Mouse (Mus musculus): ENCODE data around the gene Gp1bb. TPM values are rescaled to one million over a fixed set of nuclear protein-coding genes. Genes with fewer than 3 reads are reported as not detected.
A peak's percentile ranks its signal among the peaks of the same experiment; 100 is the strongest.

Gene Gp1bb
- polyA plus RNA-seq, 1 experiment from 2014 or later = 3.8 TPM

GRCm38 (mm10) chr16:18596255-18596654 lies 25.9 kb downstream of the Gp1bb start:
- no peaks in the 10 kb centered on the region for H3K9me3 ChIP-seq (replicated peaks)
- no peak overlapping the region for H3K9ac ChIP-seq
- no peak overlapping the region for H3K4me3 ChIP-seq
- no peak overlapping the region for H3K4me2 ChIP-seq
- ATAC-seq (replicated peaks; ENCODE audit: insufficient number of reproducible peaks, insufficient read depth, low FRiP score, low read depth) = no peak
- H3K27me3 ChIP-seq = peaks cover 54% of the 10 kb centered on the region
- H3K27ac ChIP-seq = no peak overlapping the region
- peaks cover 7% of the 10 kb centered on the region for H3K4me1 ChIP-seq (replicated peaks)
- WGBS = 48% methylated on average over 5 of the region's 5 CpGs
- no peaks in the 10 kb centered on the region for H3K36me3 ChIP-seq

DNA sequence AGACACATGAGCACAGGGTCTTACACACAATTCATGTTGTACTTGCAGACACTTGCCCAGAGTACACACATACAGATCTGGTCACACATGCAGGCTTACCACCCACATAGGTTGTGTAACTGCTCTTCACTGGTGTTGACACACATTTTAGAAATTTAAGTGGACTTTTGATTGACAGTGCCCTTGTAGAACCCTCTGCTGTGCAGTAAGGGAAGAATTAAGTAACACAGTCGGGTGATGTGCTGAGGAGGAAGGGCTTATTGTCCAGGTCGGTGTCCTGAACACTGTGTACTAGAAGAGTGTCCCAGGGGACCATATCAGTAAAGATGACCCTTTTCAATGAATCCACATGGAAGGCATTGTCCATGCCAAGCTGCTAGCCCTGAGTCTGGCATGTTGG lies 28.3 kb downstream of the Gp1bb start:
- Histone ChIP-seq H3K9ac (no peak overlapping the region), H3K27me3 (peaks cover 78% of the 10 kb centered on the region), H3K36me3 (no peaks in the 10 kb centered on the region), H3K4me2 (no peak overlapping the region), H3K4me1 (replicated peaks) (peaks cover 21% of the 10 kb centered on the region), H3K9me3 (replicated peaks) (no peaks in the 10 kb centered on the region), H3K27ac (no peak overlapping the region), H3K4me3 (no peak overlapping the region)
- WGBS = 69% methylated on average over 2 of the region's 2 CpGs
- ATAC-seq (replicated peaks; ENCODE audit: insufficient number of reproducible peaks, insufficient read depth, low FRiP score, low read depth) = no peak

DNA sequence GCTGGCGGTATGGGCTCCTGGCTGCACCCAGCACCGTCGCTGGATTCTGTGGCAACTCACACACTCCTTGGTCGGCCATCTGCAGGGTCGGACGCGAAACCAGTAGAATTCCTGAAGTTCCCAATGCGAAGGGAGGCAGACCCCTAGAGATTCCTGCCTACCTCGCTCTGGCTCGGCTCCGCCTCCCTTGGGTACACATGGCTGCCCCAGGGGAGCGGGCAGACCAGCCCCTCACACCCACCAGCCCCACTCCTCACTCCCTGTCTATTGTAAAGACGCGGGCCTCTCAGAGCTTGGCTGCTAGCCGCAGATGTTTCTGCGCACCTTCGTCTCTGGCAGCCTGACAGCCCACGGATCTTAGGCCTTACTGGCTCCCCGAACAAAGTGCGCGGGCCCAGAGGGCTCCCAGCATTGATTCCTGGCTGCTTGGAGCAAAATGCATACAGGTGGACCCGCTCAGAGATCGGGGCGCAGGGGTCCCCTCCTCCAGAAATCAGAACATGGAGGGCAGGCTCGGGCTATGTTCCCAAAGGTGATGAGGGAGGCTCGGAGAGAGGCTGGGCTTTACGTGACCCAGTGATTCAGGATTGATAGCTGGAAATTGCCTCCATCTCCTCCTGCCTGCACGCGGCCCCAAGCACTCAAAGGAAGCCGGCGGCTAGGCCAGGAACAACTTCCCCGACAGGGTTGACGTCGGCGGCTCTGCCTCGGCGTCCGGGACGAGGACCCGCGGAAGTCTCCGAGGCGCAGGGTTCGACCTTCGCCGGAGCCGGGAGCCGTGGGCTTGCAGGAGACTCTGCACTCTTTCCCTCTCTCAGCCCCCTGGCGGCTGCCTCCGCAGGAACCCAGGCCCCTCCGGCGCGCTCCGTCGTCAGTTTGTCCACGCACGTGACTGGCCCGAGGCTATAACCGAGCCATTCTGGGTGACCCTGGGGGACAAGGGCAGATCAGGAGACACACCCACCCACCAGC lies 30.9 kb downstream of the Gp1bb start:
- Histone ChIP-seq H3K27ac (no peak overlapping the region), H3K9me3 (replicated peaks) (no peaks in the 10 kb centered on the region), H3K36me3 (no peaks in the 10 kb centered on the region), H3K4me3 (peak overlapping the region; percentile 35), H3K9ac (0 out of 2 replicates have a peak overlapping the region, but pooled peaks have one; percentile 12), H3K4me2 (peak overlapping the region; percentile 57), H3K4me1 (replicated peaks) (peaks cover 44% of the 10 kb centered on the region), H3K27me3 (peaks cover 92% of the 10 kb centered on the region)
- no peak for ATAC-seq (replicated peaks; ENCODE audit: insufficient number of reproducible peaks, insufficient read depth, low FRiP score, low read depth)
- 3% methylated on average over 59 of the region's 59 CpGs for WGBS

DNA sequence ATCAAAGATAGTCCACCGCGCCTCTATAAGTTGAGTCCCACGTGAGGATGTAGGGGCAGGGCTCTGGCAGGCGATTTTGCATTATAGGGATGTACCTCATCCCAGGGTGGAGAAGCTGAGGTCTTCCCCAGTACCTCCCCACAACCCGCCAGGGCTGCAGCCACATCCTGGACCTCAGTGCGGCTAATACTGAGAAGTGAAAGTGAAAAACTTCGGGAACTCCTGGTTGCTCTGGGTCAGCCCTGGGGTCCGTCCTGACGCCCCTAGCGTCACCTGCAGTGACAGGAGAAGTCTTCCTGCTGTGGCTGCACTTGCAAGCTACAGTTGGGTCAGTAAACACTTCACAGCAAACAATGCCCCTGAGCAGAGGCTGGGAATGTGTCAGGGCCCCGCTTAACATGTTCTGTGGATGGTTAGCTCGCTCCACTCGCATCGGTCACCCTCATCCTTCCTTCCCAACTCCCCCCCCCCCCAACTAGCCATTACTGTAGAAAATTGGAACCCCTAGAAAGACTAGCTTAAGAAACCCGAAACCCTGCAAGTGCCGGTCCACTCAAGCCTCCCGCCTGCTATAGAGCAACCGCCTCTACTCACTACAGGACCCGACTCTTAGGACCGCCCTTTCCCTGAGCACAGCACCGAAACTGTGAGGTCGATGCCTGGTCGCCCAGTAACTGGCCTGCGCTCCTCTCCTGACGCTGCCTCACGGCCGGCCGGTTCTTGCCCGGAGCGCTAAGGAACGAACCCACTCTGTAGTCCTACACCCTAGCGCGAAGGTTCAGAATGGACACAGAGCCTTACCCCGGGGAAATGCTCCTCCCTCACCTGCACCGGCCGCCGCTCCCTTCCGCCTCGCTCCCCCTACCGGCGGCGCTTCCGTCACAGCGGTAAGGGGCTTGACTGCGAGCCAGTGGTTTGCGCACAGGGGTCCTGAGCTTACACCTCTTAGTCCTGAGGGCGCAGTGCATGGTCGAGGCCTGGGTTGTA lies 32.1 kb downstream of the Gp1bb start, which contains the start of gene Tbx1:
Gene Tbx1 (minus strand): TSS at position 868 of the 987 bp plus-strand sequence.
- H3K27ac ChIP-seq = no peak within 1 kb of the TSS
- no peak for ATAC-seq (replicated peaks; ENCODE audit: insufficient number of reproducible peaks, insufficient read depth, low FRiP score, low read depth)
- H3K4me1 ChIP-seq (replicated peaks) = peaks cover 53% of the 10 kb centered on the region

GRCm38 (mm10) chr16:18589080-18589621 lies 33.1 kb downstream of the Gp1bb start:
- Histone ChIP-seq H3K27ac (no peak overlapping the region), H3K4me3 (no peak overlapping the region)
- 61% methylated on average over 9 of the region's 9 CpGs for WGBS

More for the DNA sequence above, 32.1 kb downstream of the Gp1bb start, which contains the start of gene Tbx1:
- H3K4me3 ChIP-seq = peak within 1 kb of the TSS; percentile 41
- 6% methylated on average over 48 of the region's 48 CpGs for WGBS
- H3K36me3 ChIP-seq = no peaks in the 10 kb centered on the region
- peaks cover 94% of the 10 kb centered on the region for H3K27me3 ChIP-seq
- H3K9ac ChIP-seq = 0 out of 2 replicates have a peak within 1 kb of the TSS, but pooled peaks have one; percentile 12
- H3K4me2 ChIP-seq = peak within 1 kb of the TSS; percentile 64
- H3K9me3 ChIP-seq (replicated peaks) = no peaks in the 10 kb centered on the region

GRCm38 (mm10) chr16:18588738-18589055 lies 33.5 kb downstream of the Gp1bb start:
- Histone ChIP-seq H3K9ac (no peak overlapping the region), H3K4me2 (peak overlapping the region; percentile 12; the same call in 1 of the 2 replicates), H3K27ac (no peak overlapping the region), H3K4me3 (peak overlapping the region; percentile 28), H3K27me3 (peaks cover 97% of the 10 kb centered on the region), H3K9me3 (replicated peaks) (no peaks in the 10 kb centered on the region), H3K4me1 (replicated peaks) (peaks cover 54% of the 10 kb centered on the region), H3K36me3 (no peaks in the 10 kb centered on the region)
- ATAC-seq (replicated peaks; ENCODE audit: insufficient number of reproducible peaks, insufficient read depth, low FRiP score, low read depth) = peak; percentile 23; the same call in 1 of the 2 replicates
- 16% methylated on average over 31 of the region's 31 CpGs for WGBS

More at GRCm38 (mm10) chr16:18589080-18589621, 33.1 kb downstream of the Gp1bb start:
- no peak for ATAC-seq (replicated peaks; ENCODE audit: insufficient number of reproducible peaks, insufficient read depth, low FRiP score, low read depth)
- H3K9ac ChIP-seq = no peak overlapping the region
- H3K9me3 ChIP-seq (replicated peaks) = no peaks in the 10 kb centered on the region
- no peaks in the 10 kb centered on the region for H3K36me3 ChIP-seq
- no peak overlapping the region for H3K4me2 ChIP-seq
- peaks cover 97% of the 10 kb centered on the region for H3K27me3 ChIP-seq
- peaks cover 54% of the 10 kb centered on the region for H3K4me1 ChIP-seq (replicated peaks)

DNA sequence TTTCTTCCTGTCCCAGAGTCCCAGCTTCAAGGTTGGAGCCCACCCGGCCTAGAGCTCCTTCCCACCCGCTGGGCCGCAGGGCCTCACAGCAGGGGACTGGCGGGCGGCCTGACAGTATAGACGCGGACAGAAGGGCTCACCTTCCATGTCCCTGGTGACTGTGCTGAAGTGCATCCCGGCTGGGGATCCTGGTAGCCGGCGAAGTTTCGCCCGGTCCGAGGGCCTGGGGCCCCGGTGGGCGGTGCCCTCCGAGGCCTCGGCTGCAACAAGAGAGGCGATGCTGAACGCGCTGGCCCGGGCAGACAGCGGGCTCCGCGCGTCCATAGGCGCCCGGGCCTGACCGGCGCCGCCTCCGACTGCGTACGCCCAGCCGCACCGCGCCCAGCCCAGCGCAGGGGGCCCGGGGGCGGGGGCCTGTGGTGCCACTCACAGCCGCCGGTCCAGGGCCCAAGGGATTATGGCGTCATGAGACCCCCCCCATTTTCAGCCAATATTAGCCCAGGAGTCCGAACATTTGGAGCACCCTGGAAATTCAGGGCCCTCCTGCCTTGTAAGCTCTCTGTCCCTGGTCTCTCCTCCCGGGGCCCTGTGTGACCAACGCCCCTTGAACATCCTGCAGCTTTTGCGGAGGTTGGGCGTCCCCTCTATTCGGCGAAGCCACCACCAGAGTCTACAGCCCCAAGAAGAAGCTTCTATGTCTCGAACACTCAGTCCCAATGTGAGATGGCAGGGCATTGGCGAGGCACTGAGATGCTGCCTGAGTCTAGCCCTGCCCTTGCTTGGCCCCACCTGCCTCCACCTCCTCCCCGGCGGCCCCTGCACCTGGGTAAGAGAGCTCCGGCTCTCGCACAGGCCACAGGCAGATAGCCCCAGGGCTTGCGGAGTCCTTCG lies 34.1 kb downstream of the Gp1bb start:
- 4% methylated on average over 57 of the region's 57 CpGs for WGBS
- no peak for ATAC-seq (replicated peaks; ENCODE audit: insufficient number of reproducible peaks, insufficient read depth, low FRiP score, low read depth)
- peaks cover 97% of the 10 kb centered on the region for H3K27me3 ChIP-seq
- no peak overlapping the region for H3K27ac ChIP-seq
- peak overlapping the region; percentile 83 for H3K4me2 ChIP-seq
- H3K9ac ChIP-seq = peak overlapping the region; percentile 12; the same call in 1 of the 2 replicates
- no peaks in the 10 kb centered on the region for H3K36me3 ChIP-seq
- no peaks in the 10 kb centered on the region for H3K9me3 ChIP-seq (replicated peaks)
- peak overlapping the region; percentile 28 for H3K4me3 ChIP-seq
- H3K4me1 ChIP-seq (replicated peaks) = peaks cover 54% of the 10 kb centered on the region

GRCm38 (mm10) chr16:18586906-18587546 lies 35.2 kb downstream of the Gp1bb start:
- no peak overlapping the region for H3K27ac ChIP-seq
- no peaks in the 10 kb centered on the region for H3K36me3 ChIP-seq
- peaks cover 100% of the 10 kb centered on the region for H3K27me3 ChIP-seq
- ATAC-seq (replicated peaks; ENCODE audit: insufficient number of reproducible peaks, insufficient read depth, low FRiP score, low read depth) = no peak
- peak overlapping the region; percentile 37 for H3K9ac ChIP-seq
- peak overlapping the region; percentile 83 for H3K4me2 ChIP-seq
- peaks cover 62% of the 10 kb centered on the region for H3K4me1 ChIP-seq (replicated peaks)
- no peaks in the 10 kb centered on the region for H3K9me3 ChIP-seq (replicated peaks)
- 2% methylated on average over 40 of the region's 62 CpGs for WGBS
- H3K4me3 ChIP-seq = peak overlapping the region; percentile 53

DNA sequence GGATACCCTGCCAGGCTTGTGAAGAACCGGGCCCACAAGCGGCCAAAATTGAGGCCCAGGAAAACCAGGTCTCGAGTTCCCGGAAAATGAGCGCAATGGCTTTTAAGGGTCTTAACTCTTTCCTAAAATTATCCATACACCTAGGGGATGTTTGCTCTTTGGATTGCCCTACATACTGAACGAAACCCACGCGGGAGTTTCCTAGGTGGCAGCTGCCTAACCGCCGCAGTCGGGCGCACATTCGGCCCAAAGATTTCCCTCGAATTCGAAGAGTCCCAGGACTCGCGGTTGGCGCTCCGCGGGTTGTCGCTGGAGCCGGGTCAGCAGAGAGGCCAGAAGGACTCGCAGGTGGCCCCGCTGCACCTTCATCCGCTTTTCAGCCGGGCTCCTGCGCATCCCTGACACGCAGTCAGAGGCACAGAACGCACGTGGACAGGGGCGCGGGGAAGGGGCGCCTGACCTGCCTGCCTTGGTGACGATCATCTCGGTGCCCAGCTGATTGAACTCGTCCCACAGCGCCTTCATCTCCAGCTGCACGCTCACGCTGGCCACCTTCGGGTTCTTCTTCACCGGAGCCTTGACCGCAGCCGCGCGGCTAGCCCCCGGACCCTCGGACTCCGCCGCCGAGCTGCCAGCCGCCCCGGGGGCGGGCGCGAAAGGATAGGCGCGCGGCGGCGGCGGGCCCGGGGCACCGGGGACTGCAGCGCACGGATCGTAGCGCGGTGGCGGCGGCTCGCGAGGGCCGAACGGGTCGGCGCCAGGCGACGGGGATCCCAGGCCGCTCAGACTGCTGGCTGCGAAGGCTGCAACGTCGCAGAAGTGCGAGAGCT lies 35.9 kb downstream of the Gp1bb start:
- Histone ChIP-seq H3K27me3 (peaks cover 100% of the 10 kb centered on the region), H3K4me2 (peak overlapping the region; percentile 83), H3K27ac (no peak overlapping the region), H3K9ac (peak overlapping the region; percentile 37), H3K9me3 (replicated peaks) (no peaks in the 10 kb centered on the region), H3K4me1 (replicated peaks) (peaks cover 63% of the 10 kb centered on the region), H3K36me3 (no peaks in the 10 kb centered on the region), H3K4me3 (peak overlapping the region; percentile 53)
- no peak for ATAC-seq (replicated peaks; ENCODE audit: insufficient number of reproducible peaks, insufficient read depth, low FRiP score, low read depth)
- 3% methylated on average over 83 of the region's 83 CpGs for WGBS

All from heart, embryonic 15.5 days (tissue).